Mouse (Mus musculus) left cerebral cortex, adult 9 months (tissue): ENCODE data around the gene 6030452D12Rik.

ENCODE experiments used
- DNase-seq, 2 experiments: peaks; one replicate each; pipeline ENCODE4 v3.0.0; 2022; ENCODE audit warnings: low spot score in 2 of 2

Gene 6030452D12Rik

GRCm38 (mm10) chr8:106500018-106500685 is at the start of gene 6030452D12Rik:
Gene 6030452D12Rik (plus strand): TSS chr8:106500522.
- no peak for DNase-seq

GRCm38 (mm10) chr8:106451301-106452085 is 48.8 kb upstream of the 6030452D12Rik start:
- DNase-seq, result no peak

- no peak for DNase-seq
Measured at GRCm38 (mm10) chr8:106452701-106453481, 47.4 kb upstream of the 6030452D12Rik start.

GRCm38 (mm10) chr8:106454036-106454435 is 46.3 kb upstream of the 6030452D12Rik start:
- DNase-seq, result no peak

GRCm38 (mm10) chr8:106462131-106462530 is 38.2 kb upstream of the 6030452D12Rik start:
- DNase-seq, result no peak

- DNase-seq, result no peak
Measured at GRCm38 (mm10) chr8:106463795-106464194, 36.5 kb upstream of the 6030452D12Rik start.

GRCm38 (mm10) chr8:106469485-106469884 is 30.8 kb upstream of the 6030452D12Rik start:
- no peak for DNase-seq

- no peak for DNase-seq
Measured at GRCm38 (mm10) chr8:106474001-106474400, 26.3 kb upstream of the 6030452D12Rik start.

- no peak for DNase-seq
Measured at GRCm38 (mm10) chr8:106504241-106504640, 3.9 kb downstream of the 6030452D12Rik start.

- DNase-seq, result no peak
Measured at GRCm38 (mm10) chr8:106505328-106505965, 5.1 kb downstream of the 6030452D12Rik start.

GRCm38 (mm10) chr8:106506106-106506505 is 5.8 kb downstream of the 6030452D12Rik start:
- DNase-seq, result no peak

- peak in 1 of 2 experiments; percentile 15 for DNase-seq
Measured at GRCm38 (mm10) chr8:106507761-106508331, 7.5 kb downstream of the 6030452D12Rik start.

- no peak for DNase-seq
Measured at GRCm38 (mm10) chr8:106508456-106508855, 8.1 kb downstream of the 6030452D12Rik start.

- no peak for DNase-seq
Measured at GRCm38 (mm10) chr8:106509079-106509780, 8.9 kb downstream of the 6030452D12Rik start.

- no peak for DNase-seq
Measured at GRCm38 (mm10) chr8:106510365-106510975, 10.1 kb downstream of the 6030452D12Rik start, which contains the start of gene Cdh3. Gene Cdh3 (plus strand): TSS chr8:106510891.

- DNase-seq, result no peak
Measured at GRCm38 (mm10) chr8:106511065-106511501, 10.8 kb downstream of the 6030452D12Rik start.

GRCm38 (mm10) chr8:106511531-106512041 is 11.3 kb downstream of the 6030452D12Rik start:
- DNase-seq, result no peak

GRCm38 (mm10) chr8:106512475-106513150 is 12.3 kb downstream of the 6030452D12Rik start:
- no peak for DNase-seq

- no peak for DNase-seq
Measured at GRCm38 (mm10) chr8:106515946-106516479, 15.7 kb downstream of the 6030452D12Rik start.
